Mouse (Mus musculus) CH12.LX (cell line): ENCODE measurements around the gene Fam193a. TPM values are rescaled to one million over a fixed set of nuclear protein-coding genes. Genes with fewer than 3 reads are reported as not detected.

Source experiments
- DNase-seq: peaks from one replicate; pipeline ENCODE4 v3.0.0-alpha.2; 2013; ENCODE audit errors: extremely low read depth
- H3K27ac ChIP-seq: 2 replicates; pipeline ENCODE4 v1.5.1; 2012; ENCODE audit warnings: low read depth, mild to moderate bottlenecking, control low read depth, moderate library complexity; ENCODE audit not compliant: insufficient read depth
- H3K27me3 ChIP-seq: replicated peaks from 2 replicates; pipeline ENCODE3; 2012; ENCODE audit warnings: inconsistent platforms
- H3K36me3 ChIP-seq, 2 experiments: replicated peaks in 1 of 2; 2 replicates each; pipeline versions ENCODE3 to v1.6.1; 2012; ENCODE audit warnings: inconsistent platforms in 1 of 2, low read length in 1 of 2, mild to moderate bottlenecking in 1 of 2, mixed read lengths in 1 of 2, moderate library complexity in 1 of 2; ENCODE audit not compliant: control insufficient read depth in 1 of 2, insufficient read depth in 1 of 2
- H3K4me1 ChIP-seq, 2 experiments: 2 replicates each; pipeline ENCODE4 v1.6.1; 2012; ENCODE audit warnings: inconsistent platforms in 1 of 2, moderate library complexity in 1 of 2; ENCODE audit not compliant: insufficient read depth in 2 of 2, control insufficient read depth in 1 of 2
- H3K4me2 ChIP-seq: 2 replicates; pipeline ENCODE4 v1.6.1; 2012; ENCODE audit warnings: low read depth, mild to moderate bottlenecking, control low read depth; ENCODE audit not compliant: poor library complexity, insufficient read depth, severe bottlenecking
- H3K4me3 ChIP-seq, 3 experiments: fragments of 150-350 bp in 1 of 3; sonication (generic) in 1 of 3; replicated peaks in 1 of 3; 2 replicates each; pipeline versions ENCODE3 to v1.5.1; 2011 to 2012; ENCODE audit warnings: low read depth in 2 of 3, low read length in 2 of 3, mild to moderate bottlenecking in 2 of 3, moderate library complexity in 2 of 3, control low read depth in 1 of 3, improper control_type of control experiment in 1 of 3, inconsistent platforms in 1 of 3, mixed read lengths in 1 of 3; ENCODE audit not compliant: poor library complexity in 1 of 3
- H3K79me2 ChIP-seq: replicated peaks from 2 replicates; pipeline ENCODE4 v1.6.1; 2012; ENCODE audit warnings: mild to moderate bottlenecking, moderate library complexity; ENCODE audit not compliant: control insufficient read depth, poor library complexity, insufficient read depth, severe bottlenecking; ENCODE audit errors: extremely low read depth
- H3K9ac ChIP-seq: 2 replicates; pipeline ENCODE4 v1.6.1; 2012; ENCODE audit warnings: low read depth, mild to moderate bottlenecking, control low read depth, moderate library complexity; ENCODE audit not compliant: insufficient read depth
- H3K9me3 ChIP-seq: replicated peaks from 2 replicates; pipeline ENCODE3; 2012; ENCODE audit warnings: low read length, inconsistent platforms, mixed read lengths
- CHD1 ChIP-seq: IDR thresholded peaks from 2 replicates; pipeline ENCODE4 v1.6.1; 2012; ENCODE audit warnings: low read depth, low read length, improper control_type of control experiment, inconsistent platforms
- CHD2 ChIP-seq: IDR thresholded peaks from 2 replicates; pipeline ENCODE4 v1.6.1; 2011; ENCODE audit warnings: low read length, improper control_type of control experiment
- CTCF ChIP-seq, 2 experiments: IDR thresholded peaks in 1 of 2; conservative IDR thresholded peaks in 1 of 2; 2 replicates each; pipeline ENCODE4 v1.5.1; 2011 to 2012; ENCODE audit warnings: low read depth in 2 of 2, low read length in 2 of 2, improper control_type of control experiment in 1 of 2, inconsistent platforms in 1 of 2, mild to moderate bottlenecking in 1 of 2, moderate library complexity in 1 of 2
- E2F4 ChIP-seq: IDR thresholded peaks from 2 replicates; pipeline ENCODE4 v1.6.1; 2011; ENCODE audit warnings: low read depth, low read length, improper control_type of control experiment; ENCODE audit not compliant: insufficient replicate concordance
- ELF1 ChIP-seq: IDR thresholded peaks from 2 replicates; pipeline ENCODE4 v1.6.1; 2014; ENCODE audit warnings: low read depth, mild to moderate bottlenecking, inconsistent platforms, low read length, improper control_type of control experiment
- EP300 ChIP-seq: IDR thresholded peaks from 2 replicates; pipeline ENCODE4 v1.6.1; 2011; ENCODE audit warnings: low read length, improper control_type of control experiment
- GABPA ChIP-seq: IDR thresholded peaks from 2 replicates; pipeline ENCODE4 v1.6.1; 2012; ENCODE audit warnings: low read depth, low read length, improper control_type of control experiment, inconsistent platforms; ENCODE audit not compliant: insufficient replicate concordance
- HCFC1 ChIP-seq: IDR thresholded peaks from 2 replicates; pipeline ENCODE4 v1.6.1; 2012; ENCODE audit warnings: low read depth, mild to moderate bottlenecking, inconsistent platforms, low read length, improper control_type of control experiment
- IRF4 ChIP-seq: IDR thresholded peaks from 2 replicates; pipeline ENCODE4 v1.6.1; 2014; ENCODE audit warnings: low read depth, mild to moderate bottlenecking, inconsistent platforms, low read length, improper control_type of control experiment
- JUND ChIP-seq: conservative IDR thresholded peaks from 2 replicates; pipeline ENCODE4 v1.6.1; 2011; ENCODE audit warnings: low read depth, low read length, improper control_type of control experiment
- KAT2A ChIP-seq: IDR thresholded peaks from 2 replicates; pipeline ENCODE4 v1.6.1; 2012; ENCODE audit warnings: low read length, improper control_type of control experiment, inconsistent platforms; ENCODE audit not compliant: insufficient replicate concordance
- MAFK ChIP-seq: IDR thresholded peaks from 2 replicates; pipeline ENCODE4 v1.6.1; 2011; ENCODE audit warnings: low read length, improper control_type of control experiment; ENCODE audit not compliant: insufficient replicate concordance
- MAX ChIP-seq: IDR thresholded peaks from 2 replicates; pipeline ENCODE4 v1.6.1; 2011; ENCODE audit warnings: low read length, improper control_type of control experiment
- MAZ ChIP-seq: IDR thresholded peaks from 2 replicates; pipeline ENCODE4 v1.6.1; 2012; ENCODE audit warnings: low read depth, mild to moderate bottlenecking, inconsistent platforms, low read length, improper control_type of control experiment, moderate library complexity
- MYC ChIP-seq: IDR thresholded peaks from 2 replicates; pipeline ENCODE4 v1.6.1; 2011; ENCODE audit warnings: low read depth, mild to moderate bottlenecking, improper control_type of control experiment, low read length
- NRF1 ChIP-seq: IDR thresholded peaks from 2 replicates; pipeline ENCODE4 v1.6.1; 2014; ENCODE audit warnings: low read depth, mild to moderate bottlenecking, inconsistent platforms, low read length, improper control_type of control experiment, moderate library complexity
- POLR2A ChIP-seq: IDR thresholded peaks from 2 replicates; pipeline ENCODE4 v1.6.1; 2011; ENCODE audit warnings: low read depth, mild to moderate bottlenecking, improper control_type of control experiment, low read length
- POLR2AphosphoS2 ChIP-seq: IDR thresholded peaks from 2 replicates; pipeline ENCODE4 v1.6.1; 2011; ENCODE audit warnings: low read depth, low read length, improper control_type of control experiment
- RAD21 ChIP-seq: IDR thresholded peaks from 2 replicates; pipeline ENCODE4 v1.6.1; 2011; ENCODE audit warnings: low read depth, mild to moderate bottlenecking, low read length, improper control_type of control experiment, moderate library complexity
- TBP ChIP-seq: conservative IDR thresholded peaks from 2 replicates; pipeline ENCODE4 v1.6.1; 2011; ENCODE audit warnings: low read depth, low read length, improper control_type of control experiment
- TCF12 ChIP-seq: IDR thresholded peaks from 2 replicates; pipeline ENCODE4 v1.6.1; 2014; ENCODE audit warnings: low read depth, mild to moderate bottlenecking, inconsistent platforms, low read length, improper control_type of control experiment
- UBTF ChIP-seq: IDR thresholded peaks from 2 replicates; pipeline ENCODE4 v1.6.1; 2012; ENCODE audit warnings: low read depth, mild to moderate bottlenecking, inconsistent platforms, low read length, improper control_type of control experiment, moderate library complexity
- USF2 ChIP-seq: conservative IDR thresholded peaks from 2 replicates; pipeline ENCODE4 v1.6.1; 2011; ENCODE audit warnings: low read depth, low read length, improper control_type of control experiment
- ZC3H11A ChIP-seq: IDR thresholded peaks from 2 replicates; pipeline ENCODE4 v1.6.1; 2012; ENCODE audit warnings: low read depth, mild to moderate bottlenecking, inconsistent platforms, low read length, improper control_type of control experiment
- ZKSCAN1 ChIP-seq: IDR thresholded peaks from 2 replicates; pipeline ENCODE4 v1.6.1; 2012; ENCODE audit warnings: low read depth, inconsistent platforms, low read length, improper control_type of control experiment, borderline replicate concordance
- ZMIZ1 ChIP-seq: IDR thresholded peaks from 2 replicates; pipeline ENCODE4 v1.6.1; 2012; ENCODE audit warnings: low read depth, mild to moderate bottlenecking, inconsistent platforms, low read length, improper control_type of control experiment
- ZNF384 ChIP-seq: IDR thresholded peaks from 2 replicates; pipeline ENCODE4 v1.6.1; 2012; ENCODE audit warnings: low read depth, low read length, improper control_type of control experiment, inconsistent platforms
- dilution Hi-C: fragments of 300-500 bp; cut with MboI; formaldehyde crosslinking; loops from 2 replicates; pipeline ENCODE4 v1.14.3; 2020; ENCODE audit warnings: low sequenced_read_pairs; ENCODE audit not compliant: extremely low pct_unique_long_range_greater_than_20kb, extremely low pct_ligation_motif_present
- in situ Hi-C: fragments of 300-500 bp; cut with MboI; formaldehyde crosslinking; loops from 3 replicates; pipeline ENCODE4 v1.14.3; 2019; ENCODE audit warnings: low sequenced_read_pairs, low pct_ligation_motif_present, low pct_unique_long_range_greater_than_20kb, mixed read lengths
- polyA plus RNA-seq: library from polyadenylated mRNA; unstranded; fragments of >175 nt; gene quantifications from 2 replicates; pipeline ENCODE4 v1.2.1, GENCODE M21; 2012; ENCODE audit warnings: low read depth; ENCODE audit not compliant: insufficient read length
- total RNA-seq, 2 experiments: library from RNA; depleted of rRNA; stranded (reverse); fragments of 300-350 nt in 1 of 2; fragments of >200 nt in 1 of 2; gene quantifications; 2 replicates each; pipeline ENCODE4 v1.2.3; 2012 to 2014

The Fam193a gene
- total and polyA plus RNA-seq, 3 experiments = 3.6 to 19.0 (median 8.5) TPM

DNA sequence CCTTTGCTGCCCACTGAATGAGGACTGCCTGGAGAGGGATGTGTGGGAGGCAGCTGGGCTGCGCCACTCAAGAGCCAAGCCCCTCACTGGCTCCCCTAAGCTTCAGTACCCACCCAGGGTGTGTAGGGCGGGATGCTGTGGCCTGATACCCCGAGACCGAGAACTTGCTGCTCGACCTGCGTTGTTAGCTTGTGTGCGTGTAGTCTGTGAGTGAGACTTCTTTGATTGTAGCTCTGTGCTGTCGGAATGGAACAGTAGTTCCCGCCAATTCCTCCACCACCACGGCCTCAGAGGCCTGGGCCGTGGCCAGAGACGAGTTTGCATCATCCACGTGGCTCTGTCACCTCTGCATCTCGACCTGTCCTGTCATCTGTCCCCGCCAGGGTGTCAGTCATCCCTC lies 116.0 kb downstream of the Fam193a start:
- in situ Hi-C loops = no loop called here
- dilution Hi-C loops = no loop called here
- Histone ChIP-seq H3K4me2 (no peak overlapping the region), H3K4me3 (no peak overlapping the region), H3K4me1 (peaks cover 4 to 21% of the 10 kb centered on the region in 2 experiments; a peak in 2 of 4 replicates), H3K27ac (no peak overlapping the region), H3K9me3 (no peaks in the 10 kb centered on the region), H3K79me2 (no peaks in the 10 kb centered on the region), H3K27me3 (no peaks in the 10 kb centered on the region), H3K9ac (no peak overlapping the region), H3K36me3 (peaks cover 8 to 26% of the 10 kb centered on the region in 2 experiments)
- no peak for DNase-seq
- TF ChIP-seq TBP (no peak), ZNF384 (no peak), CTCF (conservative IDR thresholded peaks at IDR 0.05 in 1 of 2, IDR thresholded peaks at IDR 0.05 in 1 of 2; ENCODE audit: low read depth in 2 of 2, low read length in 2 of 2) (no peak), GABPA (no peak), KAT2A (no peak), ZMIZ1 (no peak), ZKSCAN1 (no peak), MAZ (no peak), ELF1 (no peak), RAD21 (no peak), POLR2A (no peak), EP300 (no peak)

DNA sequence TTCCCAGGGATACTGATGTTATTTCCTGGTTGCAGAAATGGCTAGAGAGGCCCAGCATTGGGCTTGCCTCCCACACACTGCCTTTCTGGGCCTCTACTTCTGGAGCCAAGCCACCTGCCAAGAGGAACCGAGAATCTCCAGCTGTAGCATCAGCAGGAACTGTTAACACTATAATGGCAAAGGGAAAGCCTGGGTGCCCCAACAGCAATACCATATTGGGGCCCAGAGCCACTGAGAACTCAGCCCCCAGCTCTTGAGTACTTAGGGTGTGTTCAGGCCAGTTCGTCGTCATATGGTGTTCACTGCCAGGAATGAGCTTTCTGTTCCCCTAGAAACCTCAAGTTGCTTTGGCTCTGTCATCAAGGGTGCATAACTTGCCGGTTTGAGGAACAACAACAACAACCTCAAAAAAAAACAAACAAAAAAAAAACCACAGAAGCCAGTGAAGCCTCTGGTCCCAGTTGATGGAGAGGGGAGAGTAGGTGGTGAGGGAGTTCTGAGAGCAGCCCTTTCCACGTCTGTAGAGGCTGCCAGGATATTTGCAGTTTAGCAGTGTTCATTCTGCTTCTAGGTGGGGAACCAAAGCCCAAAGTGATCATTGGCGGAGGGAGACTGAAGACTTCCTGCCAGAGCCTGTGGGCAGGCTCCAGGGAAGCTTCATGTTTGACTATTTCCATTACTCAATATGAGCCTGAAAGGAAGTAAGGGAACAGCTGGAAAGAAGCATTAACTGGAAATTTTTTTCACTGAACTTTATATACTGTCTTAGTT lies 117.8 kb downstream of the Fam193a start:
- H3K4me3 ChIP-seq = no peak overlapping the region
- H3K4me2 ChIP-seq = no peak overlapping the region
- H3K27ac ChIP-seq = no peak overlapping the region
- dilution Hi-C loops = no loop called here
- peaks cover 6 to 15% of the 10 kb centered on the region in 2 experiments for H3K36me3 ChIP-seq
- TF ChIP-seq NRF1 (no peak), TCF12 (no peak), CHD1 (no peak), JUND (no peak), MYC (no peak), ZC3H11A (no peak), ZNF384 (no peak), HCFC1 (no peak), RAD21 (no peak), ZKSCAN1 (no peak), CHD2 (no peak), POLR2AphosphoS2 (no peak), MAZ (no peak), UBTF (no peak), MAFK (no peak), MAX (no peak), E2F4 (no peak), IRF4 (no peak), USF2 (no peak), EP300 (no peak)
- TF ChIP-seq, all 38 proteins: peak for 0
- Histone ChIP-seq H3K79me2 (no peaks in the 10 kb centered on the region), H3K27me3 (no peaks in the 10 kb centered on the region), H3K9me3 (no peaks in the 10 kb centered on the region), H3K4me1 (peaks cover 4 to 21% of the 10 kb centered on the region in 2 experiments; a peak in 2 of 4 replicates), H3K9ac (no peak overlapping the region)
- in situ Hi-C loops = no loop called here
- DNase-seq = no peak
